Mouse (Mus musculus): ENCODE measurements around the gene Sf3b1. TPM values are rescaled to one million over a fixed set of nuclear protein-coding genes. Genes with fewer than 3 reads are reported as not detected.
"Not testable (repeated sequence)": the region's sequence is repeated elsewhere in the genome, so short reads cannot be mapped to it uniquely, and the experiment has no call there.

Gene Sf3b1
- total RNA-seq, 2 experiments from 2014 or later = 100 to 106 TPM

DNA sequence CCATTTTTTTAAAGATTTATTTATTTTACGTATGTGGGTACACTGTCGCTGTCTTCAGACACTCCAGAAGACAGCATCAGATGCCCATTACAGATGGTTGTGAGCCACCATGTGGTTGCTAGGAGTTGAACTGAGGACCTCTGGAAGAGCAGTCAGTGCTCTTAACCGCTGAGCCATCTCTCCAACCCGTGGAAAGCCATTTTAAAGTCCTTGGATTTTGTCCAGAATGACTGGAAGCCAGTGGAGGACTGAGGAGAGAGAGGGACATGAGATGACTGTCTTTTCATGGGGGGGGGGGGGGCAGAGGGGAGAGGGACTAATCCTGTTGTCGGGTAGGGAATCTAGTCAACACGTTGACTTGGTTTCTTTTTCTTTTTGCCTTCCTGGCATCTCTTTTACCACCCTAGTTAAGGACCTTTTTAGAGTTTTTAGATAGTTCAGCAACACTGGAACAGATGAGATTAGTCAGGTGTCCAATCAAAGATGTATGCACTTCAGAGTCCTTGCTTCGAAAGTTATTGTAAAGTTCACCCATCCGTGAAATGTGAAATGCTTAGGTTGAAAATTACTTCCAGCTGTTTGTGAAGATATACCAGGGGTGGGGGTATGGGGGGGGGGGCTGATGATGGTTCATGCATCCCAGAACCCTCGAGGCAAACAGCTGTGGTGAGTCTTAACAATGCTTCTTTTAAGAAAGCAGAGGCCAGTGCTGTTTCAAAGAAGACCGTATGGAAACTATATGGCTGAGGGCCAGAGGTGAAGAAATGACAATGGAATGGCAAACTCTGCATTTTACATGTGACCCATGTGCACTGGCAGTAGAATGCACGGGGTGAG is 61.9 kb downstream of the Sf3b1 start:
- DNase-seq = no peak
- intact Hi-C loops (cut with DNase I) = no loop called here

DNA sequence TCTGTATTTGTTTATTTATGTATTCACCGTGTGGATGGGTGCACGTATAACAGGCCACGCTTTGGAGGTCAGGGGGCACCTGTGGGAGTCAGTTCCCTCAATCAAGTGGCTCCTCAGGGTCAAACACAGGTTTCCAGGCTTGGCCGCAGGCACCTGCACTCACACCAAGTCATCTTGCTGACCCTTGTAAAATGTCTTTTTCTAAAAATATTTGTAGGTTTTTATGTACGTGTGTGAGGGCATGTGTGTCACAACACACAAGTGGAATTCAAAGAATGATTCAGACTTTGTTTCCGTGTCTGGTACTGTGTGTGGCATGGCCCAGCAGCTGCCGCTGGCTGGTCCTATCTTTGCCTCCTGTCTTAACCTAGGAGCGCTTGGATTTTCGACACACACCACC is 65.6 kb downstream of the Sf3b1 start:
- intact Hi-C loops (cut with DNase I) = no loop called here
- DNase-seq = no peak

DNA sequence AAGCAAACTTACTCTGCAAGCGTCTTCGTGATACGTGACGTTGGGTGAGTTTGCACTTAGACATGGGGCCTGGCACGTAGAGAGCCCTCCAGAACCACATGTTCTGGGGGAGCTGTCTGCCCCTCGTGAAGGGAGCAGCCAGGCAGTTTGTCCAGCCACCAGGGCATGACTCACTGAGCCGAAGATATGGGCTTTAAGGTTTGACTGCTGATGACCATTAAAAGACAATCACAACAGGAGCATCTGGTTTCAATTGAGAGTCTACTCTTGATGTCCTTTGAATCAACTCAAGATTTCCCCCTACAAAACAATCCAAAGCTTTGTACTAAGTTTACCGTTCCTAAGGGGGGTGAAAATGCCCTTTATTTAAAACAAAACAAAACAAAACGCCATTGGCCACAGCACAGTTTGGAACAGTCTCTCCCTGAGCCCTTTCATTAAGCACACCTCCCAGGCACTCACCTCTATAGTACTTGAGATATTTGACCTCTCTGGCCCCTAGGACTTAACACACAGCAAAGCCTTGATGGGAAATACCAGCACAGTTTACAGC is 66.6 kb downstream of the Sf3b1 start:
- no peak for DNase-seq
- intact Hi-C loops (cut with DNase I) = no loop called here

DNA sequence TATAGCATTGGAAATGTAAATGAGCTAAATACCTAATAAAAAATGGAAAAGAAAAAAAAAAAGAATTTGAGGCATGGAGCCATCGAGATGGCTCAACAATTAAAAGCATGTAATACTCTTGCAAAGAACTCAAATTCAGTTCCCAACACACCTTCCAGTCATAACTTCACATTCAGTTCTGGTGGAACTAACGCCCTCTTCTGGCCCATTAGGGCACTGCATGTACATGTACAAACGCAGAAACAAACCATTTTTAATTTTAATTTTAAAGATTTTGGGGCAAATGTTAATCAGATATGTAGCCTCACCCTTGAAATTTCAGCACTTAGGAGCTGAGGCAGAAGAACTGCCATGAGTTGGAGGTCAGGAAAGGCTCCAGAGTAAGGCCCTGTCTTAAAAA is 68.8 kb downstream of the Sf3b1 start:
- intact Hi-C loops (cut with DNase I) = no loop called here
- DNase-seq = no peak

DNA sequence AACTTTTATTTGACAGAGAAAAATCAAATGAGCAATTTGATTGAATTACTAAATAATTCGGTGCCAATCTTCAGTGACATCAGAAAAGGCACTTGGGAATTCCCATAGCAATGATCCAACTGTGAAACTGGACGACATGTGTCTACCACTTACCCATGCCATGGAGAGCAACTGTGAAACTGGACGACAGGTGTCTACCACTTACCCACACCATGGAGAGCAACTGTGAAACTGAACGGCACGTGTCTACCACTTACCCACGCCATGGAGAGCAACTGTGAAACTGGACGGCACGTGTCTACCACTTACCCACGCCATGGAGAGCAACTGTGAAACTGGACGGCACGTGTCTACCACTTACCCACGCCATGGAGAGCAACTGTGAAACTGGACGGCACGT is 70.3 kb downstream of the Sf3b1 start:
- intact Hi-C loops (cut with DNase I); DNase-seq: not testable (repeated sequence)

DNA sequence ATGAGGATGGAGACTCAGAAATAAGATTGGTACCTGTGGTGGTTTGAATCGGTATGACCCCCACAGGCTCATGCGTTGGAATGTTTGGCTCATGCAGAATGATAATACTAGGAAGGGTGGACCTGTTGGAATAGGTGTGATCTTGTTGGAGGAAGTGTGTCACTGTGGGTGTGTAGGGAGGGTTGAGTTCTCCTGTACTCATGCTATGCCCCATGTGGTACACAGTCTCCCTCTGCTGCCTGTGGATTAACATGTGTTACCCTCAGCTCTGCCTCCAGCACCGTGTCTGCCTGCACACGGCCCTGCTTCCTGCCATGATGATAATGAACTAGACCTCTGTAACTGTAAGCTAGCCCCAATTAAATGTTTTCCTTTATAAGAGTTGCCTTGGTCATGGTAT is 72.4 kb downstream of the Sf3b1 start:
- intact Hi-C loops (cut with DNase I) = no loop called here
- no peak for DNase-seq

DNA sequence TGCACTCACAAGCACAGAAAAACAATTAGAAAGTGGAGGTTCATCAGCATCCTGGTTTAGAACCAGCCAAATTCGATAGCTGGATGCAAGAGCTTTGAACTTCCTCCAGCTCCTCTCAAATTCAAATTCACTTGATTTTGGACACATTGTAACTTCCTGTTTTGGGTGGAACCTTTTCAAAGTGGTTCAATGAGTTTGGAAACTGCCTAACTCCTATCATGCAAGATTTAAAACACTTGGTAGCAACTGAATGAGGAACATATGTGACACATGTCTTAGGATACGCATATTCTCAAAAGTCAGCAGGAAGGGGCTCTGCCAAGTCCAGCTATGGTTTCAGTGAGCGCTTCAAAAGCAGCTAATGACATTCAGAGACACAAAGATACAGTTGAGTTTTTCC is 82.6 kb downstream of the Sf3b1 start:
- intact Hi-C loops (cut with DNase I) = no loop called here
- no peak for DNase-seq

DNA sequence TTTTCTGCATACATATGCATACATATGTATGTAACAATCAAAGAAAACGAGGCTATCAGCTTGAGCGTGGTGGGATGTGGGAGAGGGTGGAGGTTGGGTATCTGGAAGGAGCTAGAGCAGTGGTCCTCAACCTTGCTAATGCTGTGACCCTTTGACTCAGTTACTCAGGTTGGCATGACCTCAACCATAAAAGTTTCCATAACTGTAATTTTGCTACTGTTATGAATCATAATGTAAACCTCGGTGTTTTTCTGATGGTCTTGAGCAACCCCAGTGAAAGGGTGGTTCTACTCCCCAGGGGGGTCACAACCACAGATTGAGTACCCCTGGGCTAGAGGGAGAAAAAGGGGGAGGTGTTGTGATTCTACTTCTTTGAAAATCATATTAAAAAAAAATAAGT is 91.8 kb downstream of the Sf3b1 start:
- DNase-seq = no peak
- intact Hi-C loops (cut with DNase I) = no loop called here

Other genes starting within 250 kb of the Sf3b1 start
- gene Ankrd44, start 101.1 kb downstream of the Sf3b1 start, total RNA-seq (2021) = 10 to 100 TPM; 15.9 to 16.9 TPM
- gene Coq10b, start 25.3 kb upstream of the Sf3b1 start, total RNA-seq (2021) = 10 to 100 TPM; 47.3 to 61.7 TPM
- gene Hspe1, start 60.7 kb upstream of the Sf3b1 start, total RNA-seq (2021) = 100 to 1,000 TPM; 125 TPM
- 100 to 1,000 TPM; 331 to 362 TPM for gene Hspd1, start 60.8 kb upstream of the Sf3b1 start, total RNA-seq (2021)
- gene Mob4, start 103.8 kb upstream of the Sf3b1 start, total RNA-seq (2021) = 10 to 100 TPM; 36.6 to 38.2 TPM
- 10 to 100 TPM; 10.6 to 11.9 TPM for gene Rftn2, start 199.3 kb upstream of the Sf3b1 start, total RNA-seq (2021)
- 1 to 10 TPM; 4.9 to 5.2 TPM for gene Mars2, start 209.7 kb upstream of the Sf3b1 start, total RNA-seq (2021)

Measured in heart, postnatal 14 days (tissue).